Mouse (Mus musculus): ENCODE measurements around the gene Pdxp.

- TF ChIP-seq POLR2A (IDR thresholded peaks at IDR 0.05; ENCODE audit: extremely low read depth, insufficient read depth, low read length) (no peak), CTCF (IDR thresholded peaks at IDR 0.05; ENCODE audit: extremely low read depth, insufficient read depth, low read length) (peak; percentile 99)
Observed at GRCm38 (mm10) chr15:78915660-78916017, 1.9 kb downstream of the Pdxp start.

All from cortical plate, adult 2 months (tissue).